In genomic region chr1:182289781-182290180, GRCm38 (mm10) we compare ENCODE assay signal across 28 mouse cellular contexts. TPM values are rescaled to one million over a fixed set of nuclear protein-coding genes. Genes with fewer than 3 reads are reported as not detected.
DNase-seq lines count a peak whose midpoint lies in the region; ATAC-seq and TF ChIP-seq lines count a peak whose summit lies in the region.
"Had no signal": no experiment of that assay in that cellular context is flagged by ENCODE, and none has a peak within 500 bp of the region (broad histone marks: within the 10 kb centered on the region; RNA-seq: fewer than 3 reads in every experiment).

No protein-coding gene starts in this region.

- no peak for TF ChIP-seq CTCF in kidney, postnatal 0 days (IDR thresholded peaks at IDR 0.05; ENCODE audit: low read depth)
- peak; percentile 1 for TF ChIP-seq CTCF in ES-Bruce4 (IDR thresholded peaks at IDR 0.05; ENCODE audit: low read depth, low read length)

- no peaks in the 10 kb centered on the region for H3K36me3 ChIP-seq in kidney, postnatal 0 days (ENCODE audit: insufficient read depth, low read length)
- no peaks in the 10 kb centered on the region for H3K36me3 ChIP-seq in ES-Bruce4 (ENCODE audit: control insufficient read depth, insufficient read depth, low read length, poor library complexity, severe bottlenecking)
- H3K36me3 ChIP-seq: embryonic facial prominence, embryonic 15.5 days; forebrain, embryonic 12.5 days; hindbrain, embryonic 12.5 days; limb, embryonic 12.5 days; neural tube, embryonic 12.5 days had no signal

- no peak overlapping the region for H3K9ac ChIP-seq in kidney, postnatal 0 days (ENCODE audit: low read depth, low read length)
- no peak overlapping the region for H3K9ac ChIP-seq in ES-Bruce4 (ENCODE audit: low read depth, poor library complexity, severe bottlenecking)
- H3K9ac ChIP-seq: embryonic facial prominence, embryonic 15.5 days; forebrain, embryonic 12.5 days; forebrain, postnatal 0 days; hindbrain, embryonic 12.5 days; limb, embryonic 12.5 days; neural tube, embryonic 12.5 days had no signal

- H3K27me3 ChIP-seq in kidney, postnatal 0 days (ENCODE audit: insufficient read depth, low read length) = no peaks in the 10 kb centered on the region
- H3K27me3 ChIP-seq in ES-Bruce4 (ENCODE audit: control insufficient read depth, insufficient read depth, low read length, poor library complexity, severe bottlenecking) = no peaks in the 10 kb centered on the region
- H3K27me3 ChIP-seq: embryonic facial prominence, embryonic 15.5 days; hindbrain, embryonic 12.5 days; limb, embryonic 12.5 days; neural tube, embryonic 12.5 days had no signal

- H3K27ac ChIP-seq in kidney, postnatal 0 days = no peak overlapping the region
- no peak overlapping the region for H3K27ac ChIP-seq in ES-Bruce4 (ENCODE audit: insufficient read depth, low read length)
- H3K27ac ChIP-seq: embryonic facial prominence, embryonic 15.5 days; forebrain, embryonic 12.5 days; hindbrain, embryonic 12.5 days; left cerebral cortex, adult 2 months; limb, embryonic 12.5 days; macrophage; neural tube, embryonic 12.5 days had no signal

- H3K4me3 ChIP-seq in kidney, postnatal 0 days (replicated peaks; ENCODE audit: low read depth, low read length) = no peak overlapping the region
- H3K4me3 ChIP-seq in ES-Bruce4 (ENCODE audit: low read depth, low read length) = no peak overlapping the region
- H3K4me3 ChIP-seq: embryonic facial prominence, embryonic 15.5 days; forebrain, embryonic 12.5 days; hindbrain, embryonic 12.5 days; left cerebral cortex, adult 2 months; limb, embryonic 12.5 days; myocyte; neural tube, embryonic 12.5 days had no signal

- H3K4me2 ChIP-seq in kidney, postnatal 0 days (ENCODE audit: low read length) = no peak overlapping the region
- H3K4me2 ChIP-seq: embryonic facial prominence, embryonic 15.5 days; forebrain, embryonic 12.5 days; heart, embryonic 11.5 days; hindbrain, embryonic 12.5 days; limb, embryonic 12.5 days; neural tube, embryonic 12.5 days had no signal

- no peak for TF ChIP-seq EP300 in ES-Bruce4 (IDR thresholded peaks at IDR 0.05; ENCODE audit: insufficient read depth, low read depth, low read length)

- 50% methylated on average over 2 of the region's 2 CpGs for WGBS in kidney, postnatal 0 days

- peak; percentile 15 for DNase-seq in gastrocnemius, adult 18-20 months (ENCODE audit: low spot score)
- no peak for DNase-seq in gastrocnemius, adult 8-10 months (ENCODE audit: low spot score in 2 of 2)
- DNase-seq in kidney, postnatal 0 days (ENCODE audit: low spot score) = peak; percentile 31
- DNase-seq in kidney, postnatal 10 days = no peak
- DNase-seq in NIH3T3 (ENCODE audit: low read depth) = peak; percentile 48
- no peak for DNase-seq in layer of hippocampus, postnatal 10 days (ENCODE audit: low spot score in 2 of 2)
- no peak for DNase-seq in right cerebral cortex, adult 2 months (ENCODE audit: low spot score in 2 of 2)
- DNase-seq: B cell, adult 2 months; cerebellum, adult 8-10 months; embryo, embryonic 11 days; forebrain, postnatal 0 days; gastrocnemius, postnatal 14 days; kidney, adult 8-10 months; kidney, postnatal 14 days; thymus, postnatal 14 days had no signal

- H3K9me3 ChIP-seq in kidney, postnatal 0 days (replicated peaks; ENCODE audit: low read length) = no peaks in the 10 kb centered on the region
- H3K9me3 ChIP-seq in ES-Bruce4 (replicated peaks; ENCODE audit: control insufficient read depth, insufficient read depth, low read length, poor library complexity, severe bottlenecking) = no peaks in the 10 kb centered on the region
- H3K9me3 ChIP-seq: embryonic facial prominence, embryonic 15.5 days; forebrain, embryonic 12.5 days; hindbrain, embryonic 12.5 days; limb, embryonic 12.5 days; neural tube, embryonic 12.5 days had no signal

- no peaks in the 10 kb centered on the region for H3K4me1 ChIP-seq in kidney, postnatal 0 days (replicated peaks; ENCODE audit: insufficient read depth, low read length)
- no peaks in the 10 kb centered on the region for H3K4me1 ChIP-seq in ES-Bruce4 (ENCODE audit: control insufficient read depth, insufficient read depth, low read length)
- H3K4me1 ChIP-seq: embryonic facial prominence, embryonic 15.5 days; hindbrain, embryonic 12.5 days; limb, embryonic 12.5 days; neural tube, embryonic 12.5 days had no signal

- TF ChIP-seq POLR2A in ES-Bruce4 (IDR thresholded peaks at IDR 0.05; ENCODE audit: insufficient read depth, low read length) = no peak

- no peak for ATAC-seq in kidney, postnatal 0 days (replicated peaks; ENCODE audit: low FRiP score, low read depth)
- ATAC-seq: forebrain, postnatal 0 days; intestine, embryonic 16.5 days; lung, postnatal 0 days; midbrain, embryonic 16.5 days had no signal

RNA-seq across cellular contexts. Expression of gene Degs1, which starts 7.2 kb away (rescaled TPM):
- 10 to 100 TPM; 15.8 to 17.0 TPM for total RNA-seq in gastrocnemius, adult 18-20 months (2021)
- 10 to 100 TPM; 11.7 to 18.1 (median 15.7) TPM for total RNA-seq in gastrocnemius, adult 8-10 months (2022)
- 169 and 179 TPM in 2 replicates for polyA plus RNA-seq in kidney, postnatal 0 days (2015; fragmentation: Nextera tagmentation; extraction: Ambion mirVana)
- polyA plus RNA-seq in ES-Bruce4 (2011; ENCODE audit: insufficient read depth, insufficient read length, low read depth, missing spikeins) = 124 and 127 TPM in 2 replicates
- 10 to 100 TPM; 65.5 to 75.3 TPM for total RNA-seq in layer of hippocampus, postnatal 10 days (2021)

RNA-seq across cellular contexts. Expression of gene Fbxo28, which starts 51.6 kb away (rescaled TPM):
- 10 to 100 TPM; 21.0 to 22.1 TPM for total RNA-seq in gastrocnemius, adult 18-20 months (2021)
- total RNA-seq in gastrocnemius, adult 8-10 months (2022) = 10 to 100 TPM; 17.2 to 21.0 (median 19.1) TPM
- polyA plus RNA-seq in kidney, postnatal 0 days (2015; fragmentation: Nextera tagmentation; extraction: Ambion mirVana) = 17.1 and 17.8 TPM in 2 replicates
- polyA plus RNA-seq in ES-Bruce4 (2011; ENCODE audit: insufficient read depth, insufficient read length, low read depth, missing spikeins) = 32.9 and 36.8 TPM in 2 replicates
- 10 to 100 TPM; 43.2 to 46.8 TPM for total RNA-seq in layer of hippocampus, postnatal 10 days (2021)

Comparison
In these comparisons a context has a peak if more than half of its experiments do, and no peak if none do; other contexts are left out.
1. DNase-seq: peak in gastrocnemius, adult 18-20 months (single experiment), kidney, postnatal 0 days (single experiment) and NIH3T3 (single experiment); none in gastrocnemius, adult 8-10 months (0 of 2), kidney, postnatal 10 days (single experiment), layer of hippocampus, postnatal 10 days (0 of 2) and right cerebral cortex, adult 2 months (0 of 2).